Mouse (Mus musculus) gastrocnemius, postnatal 14 days (tissue): ENCODE results near the gene Exoc6. TPM values are rescaled to one million over a fixed set of nuclear protein-coding genes. Genes with fewer than 3 reads are reported as not detected.

Source experiments
- DNase-seq: peaks from one replicate; pipeline ENCODE4 v3.0.0; 2021; ENCODE audit warnings: mixed read lengths
- intact Hi-C: fragments of 180-260 bp; cut with DNase I; formaldehyde crosslinking; loops from one replicate; pipeline ENCODE4 v1.15.1; 2025; ENCODE audit warnings: low total_unique reads
- total RNA-seq, 2 experiments: library from RNA; stranded (reverse); gene quantifications; 2 replicates each; pipeline ENCODE4 v1.2.3; 2021

Exoc6 gene
- total RNA-seq, 2 experiments from 2014 or later, result 39.4 to 41.9 TPM

GRCm38 (mm10) chr19:37665256-37665655, 115.0 kb downstream of the Exoc6 start:
- no peak for DNase-seq
- intact Hi-C loops, result no loop called here

- intact Hi-C loops, result no loop called here
- DNase-seq, result no peak
These were observed 117.8 kb downstream of the Exoc6 start for GRCm38 (mm10) chr19:37667855-37668594.

- intact Hi-C loops, result no loop called here
These were observed 118.4 kb downstream of the Exoc6 start for GRCm38 (mm10) chr19:37668657-37669056.

GRCm38 (mm10) chr19:37669486-37669885, 119.3 kb downstream of the Exoc6 start:
- intact Hi-C loops, result no loop called here
- DNase-seq, result no peak

More at GRCm38 (mm10) chr19:37668657-37669056, 118.4 kb downstream of the Exoc6 start:
- DNase-seq, result no peak

- intact Hi-C loops, result no loop called here
- DNase-seq, result no peak
These were observed 123.2 kb downstream of the Exoc6 start for GRCm38 (mm10) chr19:37673393-37673792.

- intact Hi-C loops, result no loop called here
- DNase-seq, result no peak
These were observed 135.1 kb downstream of the Exoc6 start, which contains the start of gene Cyp26c1 for GRCm38 (mm10) chr19:37685281-37685680. Gene Cyp26c1, plus strand, starts transcription at chr19:37685581.

GRCm38 (mm10) chr19:37686347-37686746, 136.1 kb downstream of the Exoc6 start:
- intact Hi-C loops, result no loop called here
- DNase-seq, result no peak

GRCm38 (mm10) chr19:37686941-37687850, 137.0 kb downstream of the Exoc6 start:
- intact Hi-C loops, result no loop called here

GRCm38 (mm10) chr19:37689478-37689877, 139.3 kb downstream of the Exoc6 start:
- intact Hi-C loops, result no loop called here
- DNase-seq, result no peak

More at GRCm38 (mm10) chr19:37686941-37687850, 137.0 kb downstream of the Exoc6 start:
- DNase-seq, result no peak

- intact Hi-C loops, result no loop called here
- DNase-seq, result no peak
These were observed 140.5 kb downstream of the Exoc6 start for GRCm38 (mm10) chr19:37690716-37691115.

GRCm38 (mm10) chr19:37692879-37693278, 142.7 kb downstream of the Exoc6 start:
- intact Hi-C loops, result no loop called here
- no peak for DNase-seq

GRCm38 (mm10) chr19:37695146-37695545, 144.9 kb downstream of the Exoc6 start:
- intact Hi-C loops, result no loop called here
- no peak for DNase-seq

- no peak for DNase-seq
- intact Hi-C loops, result no loop called here
These were observed 145.8 kb downstream of the Exoc6 start for GRCm38 (mm10) chr19:37695762-37696602.

- DNase-seq, result no peak
- intact Hi-C loops, result no loop called here
These were observed 146.6 kb downstream of the Exoc6 start for GRCm38 (mm10) chr19:37696603-37697334.

GRCm38 (mm10) chr19:37697335-37697636, 147.1 kb downstream of the Exoc6 start:
- intact Hi-C loops, result no loop called here

GRCm38 (mm10) chr19:37697651-37698272, 147.5 kb downstream of the Exoc6 start, which contains the start of gene Cyp26a1:
Gene Cyp26a1, plus strand, starts transcription at chr19:37697798.
- intact Hi-C loops, result no loop called here
- DNase-seq, result no peak

More at GRCm38 (mm10) chr19:37697335-37697636, 147.1 kb downstream of the Exoc6 start:
- no peak for DNase-seq

- no peak for DNase-seq
- intact Hi-C loops, result no loop called here
These were observed 148.3 kb downstream of the Exoc6 start for GRCm38 (mm10) chr19:37698273-37699160.
